Mouse (Mus musculus): ENCODE data around the gene Ppp2ca. TPM values are rescaled to one million over a fixed set of nuclear protein-coding genes. Genes with fewer than 3 reads are reported as not detected.

The Ppp2ca gene
- polyA plus RNA-seq, 1 experiment from 2014 or later: 91.2 TPM

DNA sequence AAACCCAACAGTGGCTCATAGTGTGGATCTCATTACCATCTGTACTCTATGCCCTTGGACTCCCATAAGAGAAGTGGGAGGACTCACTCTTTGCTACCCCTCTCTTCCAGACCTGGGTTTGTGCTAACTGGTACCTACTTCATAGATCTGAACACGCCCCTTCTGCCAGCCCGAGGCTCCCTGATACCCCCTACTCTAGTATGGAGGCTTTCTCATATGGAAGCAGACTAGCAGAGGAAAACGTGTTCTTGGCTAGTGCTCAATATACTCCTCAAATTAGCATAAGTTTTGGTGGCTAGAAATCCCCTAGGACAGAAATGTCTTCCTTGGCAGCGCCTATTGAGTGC lies 12.7 kb upstream of the Ppp2ca start:
- no peak for ATAC-seq (ENCODE audit: low read depth)
- peaks cover 23% of the 10 kb centered on the region for H3K4me1 ChIP-seq (ENCODE audit: control insufficient read depth, insufficient read depth, low read length)
- H3K27ac ChIP-seq (replicated peaks; ENCODE audit: low read depth, low read length): peak overlapping the region; percentile 86
- DNase-seq (ENCODE audit: low spot score): peak; percentile 45
- H3K4me3 ChIP-seq (ENCODE audit: low read depth, low read length): no peak overlapping the region
- H3K36me3 ChIP-seq (ENCODE audit: control insufficient read depth, insufficient read depth, low read length): no peaks in the 10 kb centered on the region
- peak overlapping the region; percentile 39 for H3K4me2 ChIP-seq (ENCODE audit: low read depth, low read length)
- H3K9me3 ChIP-seq (ENCODE audit: control insufficient read depth, low read length): no peaks in the 10 kb centered on the region
- H3K9ac ChIP-seq (ENCODE audit: low read depth, low read length): peak overlapping the region; percentile 39
- H3K27me3 ChIP-seq (replicated peaks; ENCODE audit: control insufficient read depth, insufficient read depth, low read length): no peaks in the 10 kb centered on the region
- 47% methylated on average over 4 of the region's 4 CpGs for WGBS

DNA sequence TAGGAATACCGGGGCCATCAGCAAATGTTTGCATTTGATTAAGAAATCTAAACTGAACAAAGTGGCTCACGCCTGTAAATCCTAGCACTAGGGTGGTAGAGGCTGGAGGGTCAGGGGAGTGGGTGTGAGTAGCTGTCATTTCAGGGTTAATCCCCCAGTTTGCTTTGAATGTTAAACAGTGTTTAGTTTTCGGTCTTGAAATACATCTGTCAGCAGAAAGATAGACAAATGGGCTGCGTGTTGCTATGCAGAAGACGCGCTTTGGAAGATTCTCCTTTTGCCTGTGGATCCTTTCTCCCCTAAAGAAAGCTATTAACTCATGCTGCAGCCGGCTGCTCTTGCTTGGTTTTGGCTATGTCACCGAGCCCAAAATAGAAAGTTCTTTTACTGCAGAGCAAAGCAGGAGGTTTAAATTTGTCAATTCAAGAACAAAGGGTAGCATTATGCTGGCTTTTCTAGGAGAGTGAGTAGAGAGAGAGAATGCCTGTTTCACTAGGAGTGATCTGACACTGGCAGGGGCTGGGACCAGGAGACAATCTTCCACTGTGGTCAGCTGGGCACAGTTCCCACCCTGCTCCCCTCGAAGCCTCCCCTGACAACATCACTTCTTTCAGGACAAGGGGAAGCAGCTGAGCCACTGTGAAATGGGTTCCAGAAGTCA lies 12.1 kb upstream of the Ppp2ca start:
- no peaks in the 10 kb centered on the region for H3K27me3 ChIP-seq (replicated peaks; ENCODE audit: control insufficient read depth, insufficient read depth, low read length)
- ATAC-seq (ENCODE audit: low read depth): peak; percentile 83; the same call in 1 of the 2 replicates
- H3K27ac ChIP-seq (replicated peaks; ENCODE audit: low read depth, low read length): peak overlapping the region; percentile 86
- peak overlapping the region; percentile 39 for H3K9ac ChIP-seq (ENCODE audit: low read depth, low read length)
- 20% methylated on average over 9 of the region's 9 CpGs for WGBS
- no peak overlapping the region for H3K4me3 ChIP-seq (ENCODE audit: low read depth, low read length)
- peak overlapping the region; percentile 39 for H3K4me2 ChIP-seq (ENCODE audit: low read depth, low read length)
- DNase-seq (ENCODE audit: low spot score): peak; percentile 83
- no peaks in the 10 kb centered on the region for H3K36me3 ChIP-seq (ENCODE audit: control insufficient read depth, insufficient read depth, low read length)
- peaks cover 23% of the 10 kb centered on the region for H3K4me1 ChIP-seq (ENCODE audit: control insufficient read depth, insufficient read depth, low read length)
- H3K9me3 ChIP-seq (ENCODE audit: control insufficient read depth, low read length): no peaks in the 10 kb centered on the region

DNA sequence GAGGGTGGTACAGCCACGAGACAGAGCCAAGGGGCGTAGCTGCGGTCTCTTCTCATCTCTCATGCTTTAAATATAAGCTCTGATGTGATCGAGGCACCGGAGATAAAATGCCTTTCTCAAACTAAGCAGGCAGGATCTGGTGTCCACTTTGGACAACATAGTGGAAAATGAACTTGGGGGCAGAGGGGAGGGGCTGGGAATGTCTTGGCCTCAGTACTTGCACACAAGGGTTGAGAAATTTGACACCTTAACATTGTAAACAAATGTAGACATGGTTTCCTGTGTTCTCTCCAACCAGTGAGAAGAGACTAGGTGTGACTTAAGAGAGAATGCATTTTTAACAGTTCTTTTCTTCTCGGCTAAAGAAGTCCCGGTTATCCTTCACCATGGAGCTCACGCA lies 9.2 kb upstream of the Ppp2ca start:
- no peak overlapping the region for H3K9ac ChIP-seq (ENCODE audit: low read depth, low read length)
- H3K4me3 ChIP-seq (ENCODE audit: low read depth, low read length): no peak overlapping the region
- no peak for ATAC-seq (ENCODE audit: low read depth)
- peak overlapping the region; percentile 40; the same call in 1 of the 2 replicates for H3K27ac ChIP-seq (replicated peaks; ENCODE audit: low read depth, low read length)
- peaks cover 23% of the 10 kb centered on the region for H3K4me1 ChIP-seq (ENCODE audit: control insufficient read depth, insufficient read depth, low read length)
- no peaks in the 10 kb centered on the region for H3K9me3 ChIP-seq (ENCODE audit: control insufficient read depth, low read length)
- no peak overlapping the region for H3K4me2 ChIP-seq (ENCODE audit: low read depth, low read length)
- DNase-seq (ENCODE audit: low spot score): peak; percentile 40
- no peaks in the 10 kb centered on the region for H3K36me3 ChIP-seq (ENCODE audit: control insufficient read depth, insufficient read depth, low read length)
- WGBS: 53% methylated on average over 8 of the region's 8 CpGs
- H3K27me3 ChIP-seq (replicated peaks; ENCODE audit: control insufficient read depth, insufficient read depth, low read length): no peaks in the 10 kb centered on the region

DNA sequence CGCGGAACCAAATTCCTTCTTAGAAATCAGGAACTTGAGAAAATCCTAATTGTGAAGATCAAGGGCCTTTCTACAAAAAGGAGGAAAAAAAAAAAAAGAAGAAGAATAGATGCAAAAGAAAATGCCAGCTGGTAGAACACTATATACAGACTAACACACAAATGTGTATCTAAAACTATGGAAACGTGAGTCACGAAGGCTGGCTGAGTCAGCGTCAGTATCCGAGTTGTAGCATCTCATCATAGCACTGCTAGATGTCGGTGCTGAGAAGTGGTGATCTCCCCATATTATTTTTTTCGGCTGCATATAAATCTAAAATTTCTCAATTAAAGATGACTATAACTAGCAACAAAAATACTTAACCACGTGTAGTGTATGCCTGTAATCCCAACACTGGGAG lies 7.2 kb upstream of the Ppp2ca start:
- WGBS: 87% methylated on average over 9 of the region's 9 CpGs
- Histone ChIP-seq H3K27me3 (replicated peaks; ENCODE audit: control insufficient read depth, insufficient read depth, low read length) (no peaks in the 10 kb centered on the region), H3K4me2 (ENCODE audit: low read depth, low read length) (no peak overlapping the region), H3K9ac (ENCODE audit: low read depth, low read length) (no peak overlapping the region), H3K27ac (replicated peaks; ENCODE audit: low read depth, low read length) (no peak overlapping the region), H3K4me1 (ENCODE audit: control insufficient read depth, insufficient read depth, low read length) (peaks cover 14% of the 10 kb centered on the region), H3K9me3 (ENCODE audit: control insufficient read depth, low read length) (no peaks in the 10 kb centered on the region), H3K36me3 (ENCODE audit: control insufficient read depth, insufficient read depth, low read length) (no peaks in the 10 kb centered on the region), H3K4me3 (ENCODE audit: low read depth, low read length) (no peak overlapping the region)
- no peak for DNase-seq (ENCODE audit: low spot score)
- no peak for ATAC-seq (ENCODE audit: low read depth)

DNA sequence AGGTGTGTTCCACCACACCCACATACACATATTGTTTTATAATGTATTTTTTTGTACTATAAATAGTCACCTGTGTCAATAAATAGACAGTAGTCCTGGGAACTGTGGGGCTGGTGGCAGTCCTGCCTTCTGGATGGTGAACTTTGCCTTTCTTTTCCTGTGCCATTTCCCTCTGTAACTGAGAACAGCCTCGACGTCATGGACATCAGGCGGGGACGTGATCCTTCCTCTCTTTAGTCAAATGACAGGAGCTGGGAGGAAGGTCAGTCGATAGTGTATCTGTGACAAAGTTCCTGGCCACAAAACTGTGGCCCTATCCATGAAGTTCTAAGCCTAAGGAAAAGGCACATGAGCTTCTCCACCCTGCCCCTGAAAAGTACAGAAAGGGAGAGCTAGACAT lies 3.9 kb upstream of the Ppp2ca start:
- DNase-seq (ENCODE audit: low spot score): peak; percentile 14
- Histone ChIP-seq H3K4me3 (ENCODE audit: low read depth, low read length) (no peak overlapping the region), H3K4me2 (ENCODE audit: low read depth, low read length) (no peak overlapping the region), H3K27me3 (replicated peaks; ENCODE audit: control insufficient read depth, insufficient read depth, low read length) (no peaks in the 10 kb centered on the region), H3K27ac (replicated peaks; ENCODE audit: low read depth, low read length) (no peak overlapping the region), H3K9ac (ENCODE audit: low read depth, low read length) (no peak overlapping the region), H3K9me3 (ENCODE audit: control insufficient read depth, low read length) (no peaks in the 10 kb centered on the region), H3K36me3 (ENCODE audit: control insufficient read depth, insufficient read depth, low read length) (no peaks in the 10 kb centered on the region), H3K4me1 (ENCODE audit: control insufficient read depth, insufficient read depth, low read length) (peaks cover 4% of the 10 kb centered on the region; the same call in 1 of the 2 replicates)
- no peak for ATAC-seq (ENCODE audit: low read depth)
- 44% methylated on average over 5 of the region's 5 CpGs for WGBS

DNA sequence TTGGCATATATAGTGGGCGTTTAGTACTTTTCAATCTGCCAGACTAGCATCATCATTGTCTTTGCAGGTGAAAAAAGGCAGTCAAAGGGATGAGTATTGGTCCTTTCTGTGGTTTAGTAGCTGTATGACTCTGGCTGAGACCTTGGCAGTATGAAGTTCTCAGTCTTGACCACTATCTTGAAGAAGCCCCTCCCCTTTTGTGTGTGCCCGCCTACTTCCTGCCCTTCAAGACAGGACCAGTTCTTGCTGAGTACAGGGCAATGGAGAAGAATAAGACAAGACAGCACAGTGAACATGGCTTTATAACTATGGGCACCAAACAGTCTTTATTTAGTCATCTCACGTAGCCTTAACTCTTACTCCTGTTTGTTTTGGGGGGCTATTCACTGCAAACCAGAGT lies 1.5 kb upstream of the Ppp2ca start:
- Histone ChIP-seq H3K4me2 (ENCODE audit: low read depth, low read length) (no peak overlapping the region), H3K27ac (replicated peaks; ENCODE audit: low read depth, low read length) (no peak overlapping the region), H3K4me3 (ENCODE audit: low read depth, low read length) (no peak overlapping the region), H3K36me3 (ENCODE audit: control insufficient read depth, insufficient read depth, low read length) (no peaks in the 10 kb centered on the region), H3K9ac (ENCODE audit: low read depth, low read length) (no peak overlapping the region), H3K9me3 (ENCODE audit: control insufficient read depth, low read length) (no peaks in the 10 kb centered on the region), H3K27me3 (replicated peaks; ENCODE audit: control insufficient read depth, insufficient read depth, low read length) (no peaks in the 10 kb centered on the region), H3K4me1 (ENCODE audit: control insufficient read depth, insufficient read depth, low read length) (peaks cover 19% of the 10 kb centered on the region)
- ATAC-seq (ENCODE audit: low read depth) (no peak), DNase-seq (ENCODE audit: low spot score) (no peak)
- 74% methylated on average over 3 of the region's 3 CpGs for WGBS

DNA sequence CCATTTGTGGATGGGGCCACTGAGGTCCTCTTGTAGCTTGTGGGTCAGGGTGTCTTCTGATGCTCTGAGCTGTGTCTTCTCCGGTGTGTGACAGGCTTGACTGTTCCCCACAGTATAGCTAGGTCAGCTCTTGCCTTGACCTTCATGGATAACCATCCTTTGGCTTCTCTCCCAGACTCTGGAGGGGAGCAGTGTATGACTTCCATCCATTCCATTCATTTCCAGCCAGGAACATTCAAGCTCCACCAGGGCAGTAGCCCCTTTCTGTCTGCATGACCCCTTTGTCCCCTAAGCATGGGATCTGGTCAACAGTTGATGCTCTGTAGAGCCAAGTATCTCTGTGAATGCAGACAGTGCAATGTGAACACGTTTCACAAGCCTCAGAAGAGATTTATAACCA lies 885 bp upstream of the Ppp2ca start:
- H3K27me3 ChIP-seq (replicated peaks; ENCODE audit: control insufficient read depth, insufficient read depth, low read length): no peaks in the 10 kb centered on the region
- no peaks in the 10 kb centered on the region for H3K36me3 ChIP-seq (ENCODE audit: control insufficient read depth, insufficient read depth, low read length)
- H3K4me1 ChIP-seq (ENCODE audit: control insufficient read depth, insufficient read depth, low read length): peaks cover 19% of the 10 kb centered on the region
- H3K4me2 ChIP-seq (ENCODE audit: low read depth, low read length): peak overlapping the region; percentile 83; the same call in 1 of the 2 replicates
- WGBS: 76% methylated on average over 2 of the region's 2 CpGs
- DNase-seq (ENCODE audit: low spot score) (no peak), ATAC-seq (ENCODE audit: low read depth) (no peak)
- no peak overlapping the region for H3K9ac ChIP-seq (ENCODE audit: low read depth, low read length)
- H3K9me3 ChIP-seq (ENCODE audit: control insufficient read depth, low read length): no peaks in the 10 kb centered on the region
- no peak overlapping the region for H3K4me3 ChIP-seq (ENCODE audit: low read depth, low read length)
- 0 out of 2 replicates have a peak overlapping the region, but pooled peaks have one; percentile 100 for H3K27ac ChIP-seq (replicated peaks; ENCODE audit: low read depth, low read length)

DNA sequence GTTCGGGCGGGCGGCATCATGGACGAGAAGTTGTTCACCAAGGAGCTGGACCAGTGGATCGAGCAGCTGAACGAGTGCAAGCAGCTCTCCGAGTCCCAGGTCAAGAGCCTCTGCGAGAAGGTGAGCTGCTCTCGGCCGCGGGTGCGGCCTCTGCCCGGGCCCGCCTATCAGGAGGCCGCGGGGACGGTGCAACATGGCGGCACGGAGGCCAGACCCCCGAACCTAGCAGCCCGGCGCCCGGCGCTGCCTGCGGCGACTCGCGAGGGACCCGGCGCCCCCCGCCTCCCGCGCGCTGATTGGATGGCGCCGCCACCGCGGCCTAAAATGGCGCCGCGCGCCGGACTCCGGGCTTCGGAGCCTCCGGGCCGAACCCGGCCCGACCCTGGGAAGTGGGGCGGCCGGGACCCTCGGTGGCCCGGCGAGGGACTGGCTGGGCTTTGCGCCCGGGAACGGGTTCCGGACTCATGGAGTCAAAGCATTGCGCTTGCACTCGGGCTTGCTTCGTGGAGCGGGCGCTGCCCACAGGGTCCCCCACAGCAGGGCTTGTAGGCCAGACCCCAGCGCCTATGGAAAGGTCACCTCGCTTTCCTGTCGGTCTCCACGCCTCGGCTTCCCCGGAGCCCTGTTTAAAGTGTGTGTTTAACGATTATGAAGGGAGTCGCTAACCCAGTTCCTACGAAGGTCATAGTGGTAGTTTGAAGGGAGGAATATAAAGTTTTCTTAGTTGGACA lies 715 bp downstream of the Ppp2ca start:
- no peaks in the 10 kb centered on the region for H3K36me3 ChIP-seq (ENCODE audit: control insufficient read depth, insufficient read depth, low read length)
- peaks cover 26% of the 10 kb centered on the region for H3K4me1 ChIP-seq (ENCODE audit: control insufficient read depth, insufficient read depth, low read length)
- peak overlapping the region; percentile 83 for H3K4me2 ChIP-seq (ENCODE audit: low read depth, low read length)
- whole genome bisulfite sequencing: 0% methylated on average over 30 of the region's 72 CpGs
- peak overlapping the region; percentile 100 for H3K27ac ChIP-seq (replicated peaks; ENCODE audit: low read depth, low read length)
- H3K27me3 ChIP-seq (replicated peaks; ENCODE audit: control insufficient read depth, insufficient read depth, low read length): no peaks in the 10 kb centered on the region
- H3K9ac ChIP-seq (ENCODE audit: low read depth, low read length): peak overlapping the region; percentile 100
- H3K4me3 ChIP-seq (ENCODE audit: low read depth, low read length): peak overlapping the region; percentile 97
- DNase-seq (ENCODE audit: low spot score): peak; percentile 88
- ATAC-seq (ENCODE audit: low read depth): peak; percentile 86
- H3K9me3 ChIP-seq (ENCODE audit: control insufficient read depth, low read length): no peaks in the 10 kb centered on the region
